Mouse (Mus musculus) lung, embryonic 15.5 days (tissue): ENCODE results near the gene Cldn1. TPM values are rescaled to one million over a fixed set of nuclear protein-coding genes. Genes with fewer than 3 reads are reported as not detected.

Source experiments
- ATAC-seq: fragments of 200-750 bp; cut with Nextera tagmentation; 2 replicates; pipeline ENCODE4 v1.8.0; 2017; ENCODE audit warnings: moderate number of reproducible peaks, borderline replicate concordance; ENCODE audit not compliant: low FRiP score, low TSS enrichment; ENCODE audit errors: extremely low read depth
- H3K27ac ChIP-seq: fragments of 300-500 bp; sonication (generic); 2 replicates; pipeline ENCODE4 v1.5.1; 2015; ENCODE audit warnings: moderate library complexity, mild to moderate bottlenecking, inconsistent platforms
- H3K27me3 ChIP-seq: fragments of 300-500 bp; sonication (generic); 2 replicates; pipeline ENCODE4 v1.6.1; 2015; ENCODE audit warnings: inconsistent platforms
- H3K36me3 ChIP-seq: fragments of 300-500 bp; sonication (generic); 2 replicates; pipeline ENCODE4 v1.6.1; 2015; ENCODE audit warnings: inconsistent platforms
- H3K4me1 ChIP-seq: fragments of 300-500 bp; sonication (generic); 2 replicates; pipeline ENCODE4 v1.6.1; 2015; ENCODE audit warnings: inconsistent platforms
- H3K4me2 ChIP-seq: fragments of 300-500 bp; sonication (generic); 2 replicates; pipeline ENCODE4 v1.6.1; 2015; ENCODE audit warnings: inconsistent platforms, mild to moderate bottlenecking, moderate library complexity
- H3K4me3 ChIP-seq: fragments of 300-500 bp; sonication (generic); 2 replicates; pipeline ENCODE4 v1.5.1; 2015; ENCODE audit warnings: mild to moderate bottlenecking, inconsistent platforms
- H3K9ac ChIP-seq: fragments of 300-500 bp; sonication (generic); 2 replicates; pipeline ENCODE4 v1.6.1; 2015; ENCODE audit warnings: inconsistent platforms
- H3K9me3 ChIP-seq: fragments of 300-500 bp; sonication (generic); 2 replicates; pipeline ENCODE4 v1.6.1; 2016; ENCODE audit warnings: inconsistent platforms
- WGBS: fragments of 180-500 bp; shearing (Covaris S2); methylation state at CpG from one replicate; pipeline ENCODE4 v1.1.7; 2015; 5-methylcytosine and 5-hydroxymethylcytosine counted together
- polyA plus RNA-seq: library from polyadenylated mRNA; unstranded; fragments of >200 nt; fragmentation: Nextera tagmentation; extraction: Ambion mirVana; gene quantifications from 2 replicates; pipeline ENCODE4 v1.2.1, GENCODE M21; 2015

Gene Cldn1
- polyA plus RNA-seq, 1 experiment from 2014 or later: 14.6 TPM

DNA sequence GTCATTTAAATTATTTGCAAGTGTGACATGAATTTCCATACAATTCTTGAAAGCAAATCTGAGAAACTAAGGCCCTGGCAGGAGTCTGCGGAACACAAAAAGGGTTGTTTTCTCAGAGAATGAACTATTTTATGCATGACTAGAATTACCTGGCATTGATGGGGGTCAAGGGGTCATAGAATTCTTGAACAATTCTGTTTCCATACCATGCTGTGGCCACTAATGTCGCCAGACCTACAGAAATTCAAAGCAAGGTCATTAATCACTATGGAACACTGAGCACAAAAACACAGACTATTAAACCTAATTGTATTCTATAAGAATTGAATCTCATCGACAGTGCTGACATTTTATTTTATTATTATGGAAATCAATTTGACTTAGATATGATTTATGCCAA lies 10.9 kb downstream of the Cldn1 start:
- 56% methylated on average over 3 of the region's 3 CpGs for WGBS
- H3K9ac ChIP-seq: no peak overlapping the region
- no peak overlapping the region for H3K27ac ChIP-seq
- H3K27me3 ChIP-seq: no peaks in the 10 kb centered on the region
- no peak overlapping the region for H3K4me3 ChIP-seq
- H3K36me3 ChIP-seq: no peaks in the 10 kb centered on the region
- ATAC-seq: no peak
- no peak overlapping the region for H3K4me2 ChIP-seq
- 0 out of 2 replicates have a peak, but pooled peaks cover 10% of the 10 kb centered on the region for H3K4me1 ChIP-seq
- no peaks in the 10 kb centered on the region for H3K9me3 ChIP-seq

DNA sequence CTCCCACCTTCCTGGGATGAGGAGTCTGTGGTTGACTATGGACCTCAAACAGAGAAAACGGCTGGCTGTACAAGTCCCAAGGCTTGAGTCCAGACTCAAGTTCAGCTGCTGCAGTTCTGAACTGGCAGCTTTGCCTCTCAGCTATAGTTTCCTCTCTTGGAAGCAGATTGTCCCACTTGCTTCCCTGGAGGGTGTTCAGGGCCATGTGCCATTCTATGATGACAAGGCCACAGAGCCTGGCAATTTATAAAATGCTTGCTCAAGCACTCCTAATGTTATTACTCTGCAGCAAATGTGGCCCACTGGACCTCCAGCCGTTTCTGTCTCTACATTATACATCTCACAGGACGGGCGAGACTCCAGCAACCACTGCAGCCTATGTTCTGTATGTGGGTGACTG lies 12.0 kb downstream of the Cldn1 start:
- no peak overlapping the region for H3K9ac ChIP-seq
- 0 out of 2 replicates have a peak, but pooled peaks cover 10% of the 10 kb centered on the region for H3K4me1 ChIP-seq
- no peak overlapping the region for H3K27ac ChIP-seq
- no peak; the same call in 1 of the 2 replicates for ATAC-seq
- no peaks in the 10 kb centered on the region for H3K36me3 ChIP-seq
- no peaks in the 10 kb centered on the region for H3K9me3 ChIP-seq
- WGBS: 54% methylated on average over 4 of the region's 4 CpGs
- H3K27me3 ChIP-seq: no peaks in the 10 kb centered on the region
- no peak overlapping the region for H3K4me2 ChIP-seq
- no peak overlapping the region for H3K4me3 ChIP-seq

DNA sequence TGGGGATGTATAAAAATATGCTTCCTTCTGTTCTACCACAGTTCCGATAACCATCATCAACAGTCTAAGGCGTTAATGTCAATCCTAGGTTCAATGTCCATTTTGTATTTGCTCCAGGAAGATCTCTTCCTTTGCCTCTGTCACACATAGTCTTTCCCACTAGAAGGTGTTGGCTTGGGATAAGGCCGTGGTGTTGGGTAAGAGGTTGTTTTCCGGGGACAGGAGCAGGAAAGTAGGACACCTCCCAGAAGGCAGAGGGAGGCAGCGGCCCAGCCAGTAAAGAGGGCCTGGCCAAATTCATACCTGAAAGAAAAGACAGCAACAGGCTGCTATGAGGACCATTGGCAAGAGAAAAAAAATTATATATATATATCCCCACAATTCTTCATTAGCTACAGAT lies 12.7 kb downstream of the Cldn1 start:
- H3K36me3 ChIP-seq: no peaks in the 10 kb centered on the region
- H3K4me2 ChIP-seq: no peak overlapping the region
- no peak overlapping the region for H3K27ac ChIP-seq
- H3K9ac ChIP-seq: no peak overlapping the region
- no peak for ATAC-seq
- 0 out of 2 replicates have a peak, but pooled peaks cover 10% of the 10 kb centered on the region for H3K4me1 ChIP-seq
- H3K4me3 ChIP-seq: no peak overlapping the region
- H3K9me3 ChIP-seq: no peaks in the 10 kb centered on the region
- WGBS: 64% methylated on average over 5 of the region's 5 CpGs
- no peaks in the 10 kb centered on the region for H3K27me3 ChIP-seq

DNA sequence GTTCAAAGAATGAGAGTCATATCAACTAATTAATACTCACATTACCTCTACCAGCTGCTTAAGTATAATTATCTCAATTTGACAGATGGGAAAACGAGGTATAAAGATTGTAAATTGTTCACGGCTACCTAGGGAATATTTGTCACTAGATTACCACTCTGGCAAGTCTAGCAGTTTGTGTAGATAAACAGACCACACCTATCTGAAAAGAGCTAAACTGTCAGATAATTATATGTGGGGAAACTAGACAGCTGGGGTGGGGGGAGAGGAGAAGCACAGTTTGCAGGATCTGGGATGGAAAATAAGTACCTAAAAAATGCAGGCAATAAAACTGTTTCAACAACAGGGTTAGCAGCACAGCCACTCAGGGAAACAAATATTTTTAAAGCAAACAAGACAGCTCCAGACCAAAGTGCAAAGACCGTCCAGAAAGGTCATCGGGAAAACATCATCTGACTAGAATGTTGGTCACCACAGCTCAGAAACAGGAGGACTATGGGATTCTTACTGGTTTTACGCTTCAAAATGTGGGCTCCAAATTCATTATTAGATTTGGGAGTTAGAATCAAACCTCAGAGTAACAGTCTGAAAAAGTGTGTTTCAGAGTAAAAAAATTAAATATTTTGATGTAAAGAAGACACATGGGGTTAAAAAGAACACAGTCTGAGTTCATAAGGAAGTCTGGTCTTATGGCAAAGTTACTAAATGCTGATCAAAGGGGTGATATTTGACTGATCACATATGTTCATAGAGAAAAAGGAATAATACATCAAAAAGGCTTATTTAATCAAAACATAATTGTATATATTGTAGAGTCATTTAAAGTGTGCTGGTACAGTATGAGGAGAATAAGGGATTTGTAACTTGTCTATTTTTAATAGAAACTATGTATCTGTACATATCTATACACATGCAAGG lies 13.5 kb downstream of the Cldn1 start:
- Histone ChIP-seq H3K4me2 (no peak overlapping the region), H3K9me3 (no peaks in the 10 kb centered on the region), H3K36me3 (no peaks in the 10 kb centered on the region), H3K27me3 (no peaks in the 10 kb centered on the region), H3K4me3 (no peak overlapping the region), H3K4me1 (0 out of 2 replicates have a peak, but pooled peaks cover 10% of the 10 kb centered on the region), H3K9ac (no peak overlapping the region), H3K27ac (no peak overlapping the region)
- 34% methylated on average over 5 of the region's 5 CpGs for WGBS
- ATAC-seq: peak; percentile 19; the same call in 1 of the 2 replicates

DNA sequence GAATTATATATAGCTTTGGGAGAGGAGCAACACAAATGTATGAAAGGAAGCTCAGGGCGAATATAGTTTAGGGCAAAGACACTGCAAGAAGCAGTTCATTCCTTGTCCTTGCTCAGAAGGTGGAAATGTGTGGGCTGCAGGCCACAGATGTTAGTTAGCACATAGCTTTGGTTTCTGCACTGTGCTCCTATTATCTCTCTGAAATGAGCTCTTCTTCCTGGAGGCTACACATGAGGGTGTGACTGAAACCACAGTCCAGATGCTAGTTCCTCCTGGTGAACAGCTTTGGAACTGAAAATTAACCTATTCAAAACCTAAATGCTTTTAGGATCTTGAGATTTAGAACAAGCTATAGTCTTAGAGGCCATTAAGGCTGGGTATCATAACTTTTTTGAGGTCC lies 16.1 kb downstream of the Cldn1 start:
- WGBS: 47% methylated on average over 1 of the region's 1 CpGs
- H3K4me2 ChIP-seq: no peak overlapping the region

DNA sequence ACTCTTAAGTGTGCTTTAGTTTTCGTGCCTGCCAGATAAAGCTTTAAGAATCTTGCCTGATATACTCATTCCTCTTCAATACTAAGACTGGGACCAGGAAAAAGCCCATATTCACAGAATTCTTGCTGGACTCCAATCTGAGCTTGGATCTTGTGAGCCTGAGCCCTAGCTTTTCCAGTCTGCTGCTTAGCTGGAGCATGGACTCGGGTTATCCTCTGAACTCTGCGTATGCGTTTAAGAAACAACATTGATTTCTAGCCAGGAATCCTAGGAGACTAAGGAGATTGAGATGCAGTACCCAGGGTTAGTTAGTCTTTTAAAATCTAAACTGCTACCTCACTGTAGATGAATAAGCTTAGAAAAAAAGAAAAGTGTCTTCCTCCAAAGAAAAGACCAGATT lies 20.9 kb downstream of the Cldn1 start:
- no peaks in the 10 kb centered on the region for H3K27me3 ChIP-seq
- no peak for ATAC-seq
- H3K36me3 ChIP-seq: no peaks in the 10 kb centered on the region
- H3K4me2 ChIP-seq: no peak overlapping the region
- H3K9ac ChIP-seq: no peak overlapping the region
- H3K4me1 ChIP-seq: no peaks in the 10 kb centered on the region
- no peak overlapping the region for H3K4me3 ChIP-seq
- H3K27ac ChIP-seq: no peak overlapping the region
- no peaks in the 10 kb centered on the region for H3K9me3 ChIP-seq
- 79% methylated on average over 4 of the region's 4 CpGs for WGBS

More for the DNA sequence above, 16.1 kb downstream of the Cldn1 start:
- no peak for ATAC-seq
- Histone ChIP-seq H3K4me3 (no peak overlapping the region), H3K4me1 (0 out of 2 replicates have a peak, but pooled peaks cover 8% of the 10 kb centered on the region), H3K36me3 (no peaks in the 10 kb centered on the region), H3K9me3 (no peaks in the 10 kb centered on the region), H3K27me3 (no peaks in the 10 kb centered on the region), H3K9ac (no peak overlapping the region), H3K27ac (no peak overlapping the region)

DNA sequence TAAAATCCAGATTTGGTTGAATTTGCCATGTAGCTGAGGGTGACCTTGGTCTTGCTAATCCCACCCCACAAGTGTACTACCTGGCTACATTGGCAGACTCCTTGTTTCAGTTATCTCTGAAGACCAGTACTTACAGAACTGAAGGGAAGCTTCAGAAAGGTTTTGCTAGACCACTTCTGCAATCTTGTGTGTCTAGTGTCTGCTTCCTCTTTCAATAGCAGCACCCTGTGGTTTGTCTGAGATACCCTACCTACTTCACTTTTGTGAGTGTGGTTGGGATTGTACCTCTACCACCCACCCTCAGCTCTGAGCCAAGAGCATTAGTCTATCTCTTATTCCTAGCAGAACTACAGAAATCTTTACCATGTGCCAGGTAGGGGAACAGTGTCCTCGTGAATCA lies 22.8 kb downstream of the Cldn1 start:
- H3K4me3 ChIP-seq: no peak overlapping the region
- H3K4me2 ChIP-seq: no peak overlapping the region
- no peaks in the 10 kb centered on the region for H3K36me3 ChIP-seq
- 86% methylated on average over 1 of the region's 1 CpGs for whole genome bisulfite sequencing
- no peaks in the 10 kb centered on the region for H3K27me3 ChIP-seq
- no peak overlapping the region for H3K27ac ChIP-seq
- no peak overlapping the region for H3K9ac ChIP-seq
- no peaks in the 10 kb centered on the region for H3K4me1 ChIP-seq
- ATAC-seq: no peak
- no peaks in the 10 kb centered on the region for H3K9me3 ChIP-seq

DNA sequence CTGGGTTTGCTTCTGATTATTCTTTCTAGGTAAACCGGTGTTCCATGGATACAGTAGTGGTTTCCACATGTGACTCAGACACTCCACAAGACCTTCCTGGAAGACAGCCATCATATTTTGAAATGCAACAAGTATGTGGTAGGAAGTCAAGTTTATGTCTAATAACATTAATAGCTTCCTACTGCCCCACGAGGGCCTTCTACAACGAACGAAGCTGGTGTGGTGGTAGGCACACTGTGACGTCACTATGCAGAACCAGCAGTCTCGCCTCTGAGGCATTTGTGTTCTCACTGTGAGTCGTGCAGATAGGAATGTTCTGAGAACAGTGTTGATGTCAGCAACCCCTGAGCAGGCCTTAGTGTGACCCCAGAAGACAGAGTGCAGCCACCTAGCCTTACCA lies 55.4 kb downstream of the Cldn1 start:
- Histone ChIP-seq H3K9ac (no peak overlapping the region), H3K27me3 (no peaks in the 10 kb centered on the region), H3K4me2 (no peak overlapping the region), H3K9me3 (no peaks in the 10 kb centered on the region), H3K36me3 (no peaks in the 10 kb centered on the region), H3K4me1 (no peaks in the 10 kb centered on the region), H3K4me3 (no peak overlapping the region), H3K27ac (no peak overlapping the region)
- 47% methylated on average over 7 of the region's 7 CpGs for WGBS
- ATAC-seq: no peak

DNA sequence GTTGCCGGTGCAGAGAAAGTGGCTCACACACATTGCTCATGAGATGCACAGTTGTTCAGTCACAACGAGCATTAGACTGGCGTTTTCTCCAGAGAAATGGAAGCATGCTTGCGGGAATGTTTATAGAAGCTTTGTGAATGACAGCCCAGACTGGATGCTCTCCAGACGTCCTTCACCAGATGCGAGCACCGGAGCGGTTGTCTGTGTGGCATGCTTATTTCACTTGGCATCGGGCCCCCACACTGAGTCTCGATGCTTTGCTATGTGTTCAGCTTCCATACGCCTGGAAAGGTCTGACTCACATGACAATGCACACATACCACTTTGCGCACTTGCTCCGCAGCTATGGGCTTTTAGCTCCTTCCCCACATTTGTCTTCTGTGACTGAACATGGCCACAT lies 56.8 kb downstream of the Cldn1 start:
- H3K4me2 ChIP-seq: no peak overlapping the region
- 49% methylated on average over 13 of the region's 13 CpGs for WGBS
- H3K36me3 ChIP-seq: no peaks in the 10 kb centered on the region
- no peak for ATAC-seq
- no peaks in the 10 kb centered on the region for H3K27me3 ChIP-seq
- no peaks in the 10 kb centered on the region for H3K4me1 ChIP-seq
- no peak overlapping the region for H3K27ac ChIP-seq
- no peak overlapping the region for H3K4me3 ChIP-seq
- no peaks in the 10 kb centered on the region for H3K9me3 ChIP-seq
- no peak overlapping the region for H3K9ac ChIP-seq

DNA sequence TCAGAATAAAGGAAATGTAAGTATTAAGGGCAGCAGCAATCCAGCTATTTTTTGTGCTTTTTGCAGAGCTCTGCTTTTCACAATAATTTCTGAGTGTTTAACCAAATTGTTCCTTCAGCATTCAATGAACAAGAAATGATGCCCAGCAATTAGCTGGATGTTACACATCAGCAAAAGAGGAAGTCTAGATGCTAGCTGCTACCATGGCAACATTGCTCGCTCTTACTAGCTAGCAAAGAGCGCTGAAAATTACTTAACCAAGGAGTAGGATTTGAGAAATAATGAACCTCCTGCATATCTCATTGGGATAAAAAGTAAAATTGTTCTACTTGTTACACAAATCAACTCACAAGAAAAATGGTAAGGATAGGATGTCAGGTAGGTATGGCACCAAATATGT lies 62.2 kb downstream of the Cldn1 start:
- Histone ChIP-seq H3K9me3 (no peaks in the 10 kb centered on the region), H3K4me1 (no peaks in the 10 kb centered on the region), H3K4me2 (no peak overlapping the region), H3K9ac (no peak overlapping the region), H3K36me3 (no peaks in the 10 kb centered on the region), H3K27ac (no peak overlapping the region), H3K4me3 (no peak overlapping the region), H3K27me3 (no peaks in the 10 kb centered on the region)
- ATAC-seq: no peak
- 85% methylated on average over 2 of the region's 2 CpGs for WGBS
